Mouse (Mus musculus) forebrain, embryonic 10.5 days (tissue): ENCODE results near the gene Sdha. TPM values are rescaled to one million over a fixed set of nuclear protein-coding genes. Genes with fewer than 3 reads are reported as not detected.
A peak's percentile ranks its signal among the peaks of the same experiment; 100 is the strongest.

Experiments used
- DNase-seq: peaks from one replicate; pipeline ENCODE4 v3.0.0-alpha.2; 2017; ENCODE audit warnings: low spot score; ENCODE audit errors: extremely low spot score
- H3K27ac ChIP-seq: fragments of 300-500 bp; sonication (generic); 2 replicates; pipeline ENCODE4 v1.5.1; 2016; ENCODE audit warnings: mild to moderate bottlenecking
- H3K27me3 ChIP-seq: fragments of 300-500 bp; sonication (generic); 2 replicates; pipeline ENCODE4 v1.6.1; 2016; ENCODE audit warnings: mild to moderate bottlenecking; ENCODE audit not compliant: poor library complexity, severe bottlenecking
- H3K36me3 ChIP-seq: fragments of 300-500 bp; sonication (generic); replicated peaks from 2 replicates; pipeline ENCODE4 v1.6.1; 2016; ENCODE audit warnings: mild to moderate bottlenecking, moderate library complexity
- H3K4me1 ChIP-seq: fragments of 300-500 bp; sonication (generic); 2 replicates; pipeline ENCODE4 v1.6.1; 2016
- H3K4me3 ChIP-seq: fragments of 300-500 bp; sonication (generic); 2 replicates; pipeline ENCODE4 v1.5.1; 2016; ENCODE audit warnings: mild to moderate bottlenecking, moderate library complexity
- H3K9me3 ChIP-seq: fragments of 300-500 bp; sonication (generic); 2 replicates; pipeline ENCODE4 v1.6.1; 2016; ENCODE audit warnings: mild to moderate bottlenecking, moderate library complexity
- WGBS: fragments of 180-500 bp; shearing (Covaris S2); methylation state at CpG from one replicate; pipeline ENCODE4 v1.1.7; 2016; 5-methylcytosine and 5-hydroxymethylcytosine counted together
- polyA plus RNA-seq: library from polyadenylated mRNA; unstranded; fragments of >200 nt; fragmentation: Nextera tagmentation; extraction: Ambion mirVana; gene quantifications from 2 replicates; pipeline ENCODE4 v1.2.1, GENCODE M21; 2016

Sdha gene
- polyA plus RNA-seq, 1 experiment from 2014 or later: 274 TPM

DNA sequence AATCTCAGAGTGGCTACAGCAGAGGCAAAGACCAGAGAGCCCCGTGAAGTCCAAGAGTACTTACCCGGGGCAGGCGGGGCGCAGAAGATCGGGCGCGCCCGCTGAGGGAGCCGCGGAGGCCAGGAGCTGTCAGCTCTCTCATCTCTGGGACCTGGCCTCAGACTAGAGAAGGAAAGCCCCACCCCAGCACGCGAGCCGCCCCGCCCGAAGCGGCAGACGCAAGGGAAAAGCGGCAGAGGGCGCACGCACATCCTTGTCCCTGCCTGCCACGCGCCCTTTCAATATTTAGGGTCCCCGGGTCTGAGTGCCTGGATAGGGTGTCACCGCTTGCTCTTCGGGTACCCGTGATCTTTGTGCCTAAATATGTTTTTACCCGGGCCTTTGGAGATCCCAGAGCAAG is 57.9 kb downstream of the Sdha start, which contains the start of gene Ahrr:
Gene Ahrr, minus strand, starts transcription at position 165 of the 400 bp plus-strand sequence.
- Histone ChIP-seq H3K27me3 (peaks cover 31% of the 10 kb centered on the region), H3K36me3 (no peaks in the 10 kb centered on the region), H3K4me3 (peak within 1 kb of the TSS; percentile 46), H3K27ac (no peak within 1 kb of the TSS), H3K4me1 (peaks cover 9% of the 10 kb centered on the region), H3K9me3 (no peaks in the 10 kb centered on the region)
- DNase-seq: peak; percentile 69
- under 1% methylated on average over 27 of the region's 27 CpGs for WGBS

DNA sequence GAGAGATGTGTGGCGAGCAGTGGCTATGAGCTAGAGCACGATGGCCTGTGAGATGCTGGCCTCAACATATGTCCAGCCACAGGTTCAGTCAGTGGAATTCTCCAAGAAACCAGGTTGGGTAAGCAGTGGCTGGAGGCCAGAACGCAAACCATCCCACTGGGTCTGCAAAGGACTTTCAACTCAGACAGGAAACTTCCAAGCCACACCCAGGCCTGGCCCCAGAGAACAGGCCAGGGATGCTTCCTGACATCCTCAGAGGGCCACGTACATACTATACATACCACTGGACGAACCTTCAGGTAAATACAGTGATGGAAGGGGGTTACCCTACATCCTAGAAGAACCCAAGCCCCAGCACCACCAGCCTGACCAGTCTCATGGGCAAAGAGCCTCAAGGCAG is 60.4 kb downstream of the Sdha start:
- DNase-seq: no peak
- Histone ChIP-seq H3K27me3 (peaks cover 31% of the 10 kb centered on the region), H3K36me3 (no peaks in the 10 kb centered on the region), H3K9me3 (no peaks in the 10 kb centered on the region), H3K4me1 (peaks cover 9% of the 10 kb centered on the region), H3K4me3 (no peak overlapping the region), H3K27ac (no peak overlapping the region)
- WGBS: 85% methylated on average over 5 of the region's 5 CpGs

DNA sequence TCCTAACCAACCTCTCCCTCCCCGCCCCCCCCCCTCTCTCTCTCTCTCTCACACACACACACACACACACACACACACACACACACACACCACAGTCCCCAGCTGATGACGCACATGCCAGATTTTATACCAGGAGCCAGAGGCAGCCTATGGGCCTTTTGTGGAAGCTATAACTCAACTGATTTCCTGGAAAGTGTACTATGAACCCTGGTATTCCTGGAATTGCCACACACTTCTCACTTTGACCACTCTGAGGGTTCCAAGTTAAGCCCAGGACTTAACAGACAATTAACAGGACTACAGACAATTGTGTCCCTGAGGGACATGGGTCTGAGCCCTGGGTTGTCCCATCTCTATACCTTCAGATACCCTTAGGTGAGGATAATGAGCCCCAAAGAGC is 67.8 kb downstream of the Sdha start:
- H3K27me3 ChIP-seq: no peaks in the 10 kb centered on the region
- H3K4me3 ChIP-seq: no peak overlapping the region
- no peaks in the 10 kb centered on the region for H3K9me3 ChIP-seq
- DNase-seq: no peak
- H3K4me1 ChIP-seq: no peaks in the 10 kb centered on the region
- 93% methylated on average over 1 of the region's 2 CpGs for WGBS
- H3K36me3 ChIP-seq: no peaks in the 10 kb centered on the region
- no peak overlapping the region for H3K27ac ChIP-seq

DNA sequence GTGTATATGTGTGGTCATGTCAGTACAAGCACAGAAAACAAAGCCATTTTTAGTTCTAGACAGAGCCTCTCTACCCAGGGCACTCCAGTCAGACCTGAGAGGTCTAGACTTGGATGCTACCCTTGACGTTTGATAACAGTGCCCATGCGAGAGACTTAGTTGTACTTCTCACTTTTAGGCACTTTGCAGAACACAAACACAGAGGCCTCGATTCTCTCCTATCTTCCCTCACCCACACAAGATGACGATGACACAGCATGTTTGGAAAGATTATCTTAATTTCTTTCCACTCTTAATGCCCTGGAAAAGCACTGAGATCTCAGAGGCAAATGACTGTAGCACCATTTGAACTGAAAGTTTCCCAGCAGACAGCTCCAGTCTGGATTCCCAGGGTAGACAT is 74.4 kb downstream of the Sdha start:
- Histone ChIP-seq H3K36me3 (no peaks in the 10 kb centered on the region), H3K27ac (no peak overlapping the region), H3K9me3 (no peaks in the 10 kb centered on the region), H3K27me3 (no peaks in the 10 kb centered on the region), H3K4me1 (no peaks in the 10 kb centered on the region), H3K4me3 (no peak overlapping the region)
- DNase-seq: no peak
- WGBS: 87% methylated on average over 4 of the region's 4 CpGs

Other genes starting within 250 kb of the Sdha start
- not detected in 2 replicates for gene Slc9a3, start 228.8 kb downstream of the Sdha start, polyA plus RNA-seq
- 81.8 and 81.9 TPM in 2 replicates for gene Exoc3, start 141.5 kb downstream of the Sdha start, polyA plus RNA-seq
- gene Ahrr, start 57.9 kb downstream of the Sdha start, polyA plus RNA-seq: 1.5 and 1.6 TPM in 2 replicates
- 129 and 130 TPM in 2 replicates for gene Pdcd6, start 32.7 kb downstream of the Sdha start, polyA plus RNA-seq
- gene Ccdc127, start within 50 bp of the Sdha start, polyA plus RNA-seq: 52.4 and 56.7 TPM in 2 replicates
- not detected in 2 replicates for gene Lrrc14b, start 13.7 kb upstream of the Sdha start, polyA plus RNA-seq
- gene Zfp72, start 40.6 kb upstream of the Sdha start, polyA plus RNA-seq: 4.3 and 6.5 TPM in 2 replicates
- 77.3 and 88.6 TPM in 2 replicates for gene Ftl1-ps1, start 49.4 kb upstream of the Sdha start, polyA plus RNA-seq
- gene Zfp825, start 143.7 kb upstream of the Sdha start, polyA plus RNA-seq: 21.3 and 23.4 TPM in 2 replicates